8 mouse cellular contexts compared by ENCODE assay signal in genomic region chr8:70803761-70804480, GRCm38 (mm10). TPM values are rescaled to one million over a fixed set of nuclear protein-coding genes. Genes with fewer than 3 reads are reported as not detected.
DNase-seq lines count a peak whose midpoint lies in the region; ATAC-seq and TF ChIP-seq lines count a peak whose summit lies in the region.

No protein-coding gene starts in this region.

- TF ChIP-seq CTCF in gastrocnemius, adult 2 months (IDR thresholded peaks at IDR 0.05): no peak
- no peak for TF ChIP-seq CTCF in lung, postnatal 0 days (IDR thresholded peaks at IDR 0.05)

- DNase-seq in gastrocnemius, adult 2 months: peak; percentile 72
- no peak for DNase-seq in gastrocnemius, postnatal 10 days
- peak; percentile 50 for DNase-seq in kidney, postnatal 14 days
- peak; percentile 64 for DNase-seq in lung, postnatal 0 days (ENCODE audit: low spot score)
- peak; percentile 27 for DNase-seq in retina, embryonic 14.5 days (ENCODE audit: low spot score)
- peak; percentile 46 for DNase-seq in urinary bladder, postnatal 25 days (ENCODE audit: low spot score)

- H3K36me3 ChIP-seq in heart, embryonic 15.5 days: no peaks in the 10 kb centered on the region
- no peaks in the 10 kb centered on the region for H3K36me3 ChIP-seq in lung, postnatal 0 days (ENCODE audit: insufficient read depth, low read length)

- intact Hi-C loops in gastrocnemius, adult 2 months (cut with DNase I): loop anchor here (10.0 kb wide), 1 partner anchor 51 kb away; no protein-coding TSS in a partner anchor

- H3K27me3 ChIP-seq in heart, embryonic 15.5 days: peaks cover 59% of the 10 kb centered on the region
- peaks cover 16% of the 10 kb centered on the region; the same call in 1 of the 2 replicates for H3K27me3 ChIP-seq in lung, postnatal 0 days (replicated peaks; ENCODE audit: insufficient read depth, low read length)

- ATAC-seq in common myeloid progenitor, adult 5-6 weeks (replicated peaks; ENCODE audit: low read depth, poor library complexity, severe bottlenecking): peak; percentile 48
- ATAC-seq in heart, embryonic 15.5 days (replicated peaks; ENCODE audit: insufficient number of reproducible peaks, insufficient read depth, low FRiP score, low read depth): 0 out of 2 replicates have a peak, but pooled peaks have one; percentile 23
- ATAC-seq in lung, postnatal 0 days: peak; percentile 39

- peaks cover 14% of the 10 kb centered on the region for H3K4me1 ChIP-seq in heart, embryonic 15.5 days (replicated peaks)
- H3K4me1 ChIP-seq in lung, postnatal 0 days (ENCODE audit: insufficient read depth, low read depth, low read length): peaks cover 3% of the 10 kb centered on the region; the same call in 1 of the 2 replicates

- 2% methylated on average over 46 of the region's 47 CpGs for WGBS in heart, embryonic 15.5 days
- 2% methylated on average over 42 of the region's 47 CpGs for WGBS in lung, postnatal 0 days

- TF ChIP-seq EP300 in lung, postnatal 0 days (IDR thresholded peaks at IDR 0.05): no peak

- H3K4me2 ChIP-seq in heart, embryonic 15.5 days: peak overlapping the region; percentile 98
- peak overlapping the region; percentile 85 for H3K4me2 ChIP-seq in lung, postnatal 0 days (replicated peaks; ENCODE audit: low read depth, low read length)

- peak overlapping the region; percentile 53 for H3K27ac ChIP-seq in gastrocnemius, adult 2 months
- peak overlapping the region; percentile 35; the same call in 1 of the 2 replicates for H3K27ac ChIP-seq in heart, embryonic 15.5 days
- 0 out of 2 replicates have a peak overlapping the region, but pooled peaks have one; percentile 3 for H3K27ac ChIP-seq in lung, postnatal 0 days (ENCODE audit: low read length)

- H3K9me3 ChIP-seq in heart, embryonic 15.5 days (replicated peaks): no peaks in the 10 kb centered on the region
- no peaks in the 10 kb centered on the region for H3K9me3 ChIP-seq in lung, postnatal 0 days (ENCODE audit: low read length)

- H3K9ac ChIP-seq in heart, embryonic 15.5 days: peak overlapping the region; percentile 43
- H3K9ac ChIP-seq in lung, postnatal 0 days (replicated peaks; ENCODE audit: low read depth): peak overlapping the region; percentile 38; the same call in 1 of the 2 replicates

- peak overlapping the region; percentile 77 for H3K4me3 ChIP-seq in gastrocnemius, adult 2 months
- H3K4me3 ChIP-seq in heart, embryonic 15.5 days: peak overlapping the region; percentile 63
- H3K4me3 ChIP-seq in lung, postnatal 0 days (ENCODE audit: low read depth, low read length): peak overlapping the region; percentile 47

RNA-seq across cellular contexts. Expression of gene Mast3, which starts 0.9 kb away (rescaled TPM):
- total RNA-seq in gastrocnemius, adult 2 months (2021): 1 to 10 TPM; 2.7 to 3.6 TPM
- total RNA-seq in gastrocnemius, postnatal 10 days (2021): 1 to 10 TPM; 7.2 to 8.9 TPM
- total RNA-seq in common myeloid progenitor, adult 5-6 weeks (2017): 21.7 and 22.2 TPM in 2 replicates
- polyA plus RNA-seq in heart, embryonic 15.5 days (2015; fragmentation: Nextera tagmentation; extraction: Ambion mirVana): 5.0 and 11.1 TPM in 2 replicates
- 7.3 and 7.6 TPM in 2 replicates for polyA plus RNA-seq in lung, postnatal 0 days (2015; fragmentation: Nextera tagmentation; extraction: Ambion mirVana)

RNA-seq across cellular contexts. Expression of gene Il12rb1, which starts 4.3 kb away (rescaled TPM):
- not detected for total RNA-seq in gastrocnemius, adult 2 months (2021)
- total RNA-seq in gastrocnemius, postnatal 10 days (2021): under 1 TPM; 0.16 to 0.23 TPM
- 1.6 and 3.5 TPM in 2 replicates for total RNA-seq in common myeloid progenitor, adult 5-6 weeks (2017)
- polyA plus RNA-seq in heart, embryonic 15.5 days (2015; fragmentation: Nextera tagmentation; extraction: Ambion mirVana): 0.15 and 0.53 TPM in 2 replicates
- polyA plus RNA-seq in lung, postnatal 0 days (2015; fragmentation: Nextera tagmentation; extraction: Ambion mirVana): 0.13 and 0.16 TPM in 2 replicates

RNA-seq across cellular contexts. Expression of gene Pik3r2, which starts 27.4 kb away (rescaled TPM):
- total RNA-seq in gastrocnemius, adult 2 months (2021): 10 to 100 TPM; 13.9 to 16.2 TPM
- 10 to 100 TPM; 39.4 to 47.2 TPM for total RNA-seq in gastrocnemius, postnatal 10 days (2021)
- 19.8 and 23.7 TPM in 2 replicates for total RNA-seq in common myeloid progenitor, adult 5-6 weeks (2017)
- polyA plus RNA-seq in heart, embryonic 15.5 days (2015; fragmentation: Nextera tagmentation; extraction: Ambion mirVana): 28.0 and 45.8 TPM in 2 replicates
- polyA plus RNA-seq in lung, postnatal 0 days (2015; fragmentation: Nextera tagmentation; extraction: Ambion mirVana): 28.0 and 30.5 TPM in 2 replicates

RNA-seq across cellular contexts. Expression of gene Arrdc2, which starts 35.6 kb away (rescaled TPM):
- 100 to 1,000 TPM in 1 of 2 experiments, 10 to 100 TPM in 1; 66.5 to 182 TPM for total RNA-seq in gastrocnemius, adult 2 months (2021)
- 10 to 100 TPM in 1 of 2 experiments, 1 to 10 TPM in 1; 4.3 to 27.1 TPM for total RNA-seq in gastrocnemius, postnatal 10 days (2021)
- total RNA-seq in common myeloid progenitor, adult 5-6 weeks (2017): 7.3 and 19.9 TPM in 2 replicates
- polyA plus RNA-seq in heart, embryonic 15.5 days (2015; fragmentation: Nextera tagmentation; extraction: Ambion mirVana): 2.8 and 4.0 TPM in 2 replicates
- polyA plus RNA-seq in lung, postnatal 0 days (2015; fragmentation: Nextera tagmentation; extraction: Ambion mirVana): 9.4 and 10.7 TPM in 2 replicates

RNA-seq across cellular contexts. Expression of gene Mpv17l2, which starts 43.2 kb away (rescaled TPM):
- total RNA-seq in gastrocnemius, adult 2 months (2021): 10 to 100 TPM; 21.0 to 22.8 TPM
- 10 to 100 TPM; 30.1 to 31.4 TPM for total RNA-seq in gastrocnemius, postnatal 10 days (2021)
- total RNA-seq in common myeloid progenitor, adult 5-6 weeks (2017): 10.6 and 11.7 TPM in 2 replicates
- polyA plus RNA-seq in heart, embryonic 15.5 days (2015; fragmentation: Nextera tagmentation; extraction: Ambion mirVana): 43.0 and 45.2 TPM in 2 replicates
- polyA plus RNA-seq in lung, postnatal 0 days (2015; fragmentation: Nextera tagmentation; extraction: Ambion mirVana): 57.4 and 88.8 TPM in 2 replicates

Comparison
In these comparisons a context has a peak if more than half of its experiments do, and no peak if none do; other contexts are left out.
1. H3K27ac ChIP-seq: peak in every context shown above with its lines; median percentile 53 in gastrocnemius, adult 2 months; 35 in heart, embryonic 15.5 days; 3 in lung, postnatal 0 days.